Mouse (Mus musculus) ES-E14 (cell line): ENCODE results near the gene Clcnka. TPM values are rescaled to one million over a fixed set of nuclear protein-coding genes. Genes with fewer than 3 reads are reported as not detected.

ENCODE experiments used
- DNase-seq: peaks from one replicate; pipeline ENCODE4 v3.0.0-alpha.2; 2013; ENCODE audit warnings: low read depth, low spot score
- H3K27ac ChIP-seq: 2 replicates; pipeline ENCODE4 v1.5.1; 2012; ENCODE audit warnings: low read depth, mild to moderate bottlenecking, low read length, moderate library complexity, mixed read lengths; ENCODE audit not compliant: poor library complexity, insufficient read depth, severe bottlenecking
- H3K36me3 ChIP-seq: 2 replicates; pipeline ENCODE4 v1.6.1; 2012; ENCODE audit warnings: mild to moderate bottlenecking, low read length, moderate library complexity, mixed read lengths; ENCODE audit not compliant: control insufficient read depth, poor library complexity, insufficient read depth, severe bottlenecking
- H3K4me1 ChIP-seq, 2 experiments: fragments of 150-350 bp in 1 of 2; sonication (generic) in 1 of 2; 2 replicates each; pipeline ENCODE4 v1.6.1; 2012; ENCODE audit warnings: low read length in 2 of 2, mild to moderate bottlenecking in 1 of 2, mixed read lengths in 1 of 2; ENCODE audit not compliant: control insufficient read depth in 2 of 2, insufficient read depth in 2 of 2, poor library complexity in 1 of 2
- H3K4me3 ChIP-seq, 2 experiments: fragments of 150-350 bp in 1 of 2; sonication (generic) in 1 of 2; 2 replicates each; pipeline ENCODE4 v1.5.1; 2012; ENCODE audit warnings: low read length in 2 of 2, low read depth in 1 of 2, mild to moderate bottlenecking in 1 of 2, mixed read lengths in 1 of 2; ENCODE audit not compliant: insufficient read depth in 1 of 2, poor library complexity in 1 of 2, severe bottlenecking in 1 of 2
- H3K9ac ChIP-seq: 2 replicates; pipeline ENCODE4 v1.6.1; 2012; ENCODE audit warnings: low read depth, mild to moderate bottlenecking, low read length, mixed read lengths; ENCODE audit not compliant: poor library complexity, insufficient read depth, severe bottlenecking
- H3K9me3 ChIP-seq: fragments of 150-350 bp; sonication (generic); 2 replicates; pipeline ENCODE4 v1.6.1; 2012; ENCODE audit warnings: low read depth, mild to moderate bottlenecking, low read length; ENCODE audit not compliant: control insufficient read depth, insufficient read depth
- CHD2 ChIP-seq: IDR thresholded peaks from 2 replicates; pipeline ENCODE4 v1.6.1; 2014; ENCODE audit warnings: mild to moderate bottlenecking, low read depth, low read length, inconsistent platforms
- HCFC1 ChIP-seq: IDR thresholded peaks from 2 replicates; pipeline ENCODE4 v1.6.1; 2012; ENCODE audit warnings: low read length, inconsistent platforms, borderline replicate concordance; ENCODE audit not compliant: insufficient read depth
- MAFK ChIP-seq: IDR thresholded peaks from 2 replicates; pipeline ENCODE4 v1.6.1; 2014; ENCODE audit warnings: mild to moderate bottlenecking, low read depth, low read length, inconsistent platforms; ENCODE audit not compliant: insufficient read depth
- ZC3H11A ChIP-seq: IDR thresholded peaks from 2 replicates; pipeline ENCODE4 v1.6.1; 2012; ENCODE audit warnings: low read depth, mild to moderate bottlenecking, inconsistent platforms, low read length, borderline replicate concordance
- ZNF384 ChIP-seq: IDR thresholded peaks from 2 replicates; pipeline ENCODE4 v1.6.1; 2012; ENCODE audit warnings: low read depth, low read length, inconsistent platforms
- in situ Hi-C, 2 experiments: fragments of 600-800 bp; cut with MboI; formaldehyde crosslinking; loops; one replicate each; pipeline ENCODE4 v1.15.1; 2025; ENCODE audit warnings: low sequenced_read_pairs in 2 of 2, inconsistent platforms in 1 of 2; ENCODE audit not compliant: unreplicated experiment in 2 of 2
- total RNA-seq: library from RNA; depleted of rRNA; stranded (reverse); fragments of 300-350 nt; gene quantifications from 2 replicates; pipeline ENCODE4 v1.2.3, GENCODE M21; 2012

Gene Clcnka
- total RNA-seq, 1 experiment, result 0.62 TPM

DNA sequence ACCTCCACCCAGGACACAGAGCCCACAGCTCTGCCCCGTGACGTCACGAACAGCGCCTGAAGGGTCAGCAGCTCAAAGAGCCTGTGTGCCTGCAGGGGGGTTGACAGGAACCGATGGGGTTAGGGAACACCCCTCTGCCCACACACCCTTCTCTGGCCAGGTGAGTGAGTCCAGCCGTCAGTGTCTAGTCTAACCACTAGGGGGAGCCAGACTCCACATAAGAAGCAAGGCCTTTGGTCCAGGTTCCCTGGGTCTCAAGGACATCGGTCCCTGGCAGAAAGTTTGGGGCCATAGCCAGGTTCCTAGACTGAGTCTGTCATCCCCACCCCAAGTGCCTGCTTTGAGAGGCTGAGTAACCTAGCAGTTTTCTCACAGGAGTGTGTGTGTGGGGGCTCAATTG is 13.2 kb downstream of the Clcnka start:
- H3K27ac ChIP-seq, result no peak overlapping the region
- H3K36me3 ChIP-seq, result no peaks in the 10 kb centered on the region
- no peak overlapping the region for H3K4me3 ChIP-seq
- no peaks in the 10 kb centered on the region for H3K9me3 ChIP-seq
- TF ChIP-seq ZC3H11A (peak; percentile 41; the same call in 1 of the 2 replicates), CHD2 (no peak), ZNF384 (peak; percentile 54; the same call in 1 of the 2 replicates), HCFC1 (no peak), MAFK (no peak)
- in situ Hi-C loops, result no loop called here
- H3K9ac ChIP-seq, result no peak overlapping the region
- H3K4me1 ChIP-seq, result peaks cover 1 to 16% of the 10 kb centered on the region in 2 experiments; a peak in 3 of 4 replicates
- peak; percentile 83 for DNase-seq

DNA sequence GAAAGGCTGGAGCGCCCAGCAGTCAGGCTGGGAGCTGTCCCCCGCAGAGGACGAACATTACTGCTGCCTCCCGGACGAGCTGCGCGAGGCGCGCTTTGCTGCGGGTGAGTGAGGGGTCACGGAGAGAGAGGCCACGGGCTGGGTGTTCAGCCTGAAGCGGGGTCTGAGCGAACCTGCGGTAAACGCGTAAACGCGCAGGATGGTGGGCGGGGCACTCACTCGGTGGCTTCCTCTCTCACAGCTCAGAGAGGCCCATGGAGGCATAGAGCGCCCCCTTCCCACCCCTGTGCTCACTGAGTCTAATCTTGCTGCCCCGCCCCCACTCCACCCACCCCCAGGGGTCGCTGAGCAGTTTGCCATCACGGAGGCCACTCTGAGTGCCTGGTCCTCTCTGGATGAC is 16.1 kb downstream of the Clcnka start:
- DNase-seq, result no peak
- TF ChIP-seq MAFK (no peak), ZC3H11A (no peak), CHD2 (no peak), ZNF384 (no peak), HCFC1 (no peak)
- H3K27ac ChIP-seq, result no peak overlapping the region
- H3K4me1 ChIP-seq, result peaks cover 1 to 10% of the 10 kb centered on the region in 2 experiments; a peak in 3 of 4 replicates
- H3K9ac ChIP-seq, result no peak overlapping the region
- no peak overlapping the region for H3K4me3 ChIP-seq
- no peaks in the 10 kb centered on the region for H3K9me3 ChIP-seq
- H3K36me3 ChIP-seq, result no peaks in the 10 kb centered on the region
- in situ Hi-C loops, result no loop called here

DNA sequence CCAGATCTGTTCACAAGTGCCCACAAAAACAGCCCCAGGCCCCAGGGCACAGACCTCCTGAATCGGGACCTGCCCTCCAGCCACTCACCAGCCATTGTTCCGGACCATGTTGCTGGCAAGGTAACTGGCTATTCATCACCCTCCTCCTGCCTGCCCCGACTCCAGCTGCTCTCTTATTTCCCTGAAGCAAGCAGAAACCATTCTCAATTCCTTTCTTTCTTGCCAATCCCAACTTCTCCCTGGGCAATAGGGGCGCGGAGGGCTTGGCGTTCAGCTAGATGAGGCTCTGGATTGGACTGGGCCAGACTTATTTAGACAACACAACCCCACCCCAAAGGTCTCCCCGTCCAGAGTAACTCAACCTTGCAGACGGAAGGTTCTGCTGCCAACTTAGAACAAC is 18.9 kb downstream of the Clcnka start:
- in situ Hi-C loops, result no loop called here
- TF ChIP-seq MAFK (no peak), CHD2 (no peak), HCFC1 (no peak), ZC3H11A (no peak), ZNF384 (no peak)
- no peak overlapping the region for H3K27ac ChIP-seq

DNA sequence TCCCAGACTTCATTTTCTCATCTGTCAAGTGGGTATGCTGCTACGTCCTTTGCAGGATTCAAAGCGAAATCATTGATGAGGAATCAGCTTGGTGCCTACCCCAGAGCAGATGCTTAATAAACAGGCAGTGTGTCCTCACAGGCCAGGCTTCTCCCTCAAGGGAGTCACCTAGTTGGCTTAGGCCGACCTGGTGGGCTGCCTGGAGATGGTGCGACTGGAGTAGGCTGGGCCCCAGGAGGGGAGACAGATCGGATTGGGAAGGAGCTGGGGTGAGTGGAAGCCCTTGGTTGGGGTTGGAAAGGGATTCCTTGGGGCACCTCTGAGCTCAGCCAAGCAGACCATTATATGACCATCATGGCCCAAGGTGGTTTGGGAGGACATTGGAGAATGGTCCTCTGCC is 26.1 kb downstream of the Clcnka start:
- no peaks in the 10 kb centered on the region for H3K9me3 ChIP-seq
- in situ Hi-C loops, result no loop called here

More for the DNA sequence above, 18.9 kb downstream of the Clcnka start:
- H3K36me3 ChIP-seq, result no peaks in the 10 kb centered on the region
- H3K4me1 ChIP-seq, result peaks cover 1 to 10% of the 10 kb centered on the region in 2 experiments; a peak in 3 of 4 replicates
- H3K9ac ChIP-seq, result no peak overlapping the region
- no peaks in the 10 kb centered on the region for H3K9me3 ChIP-seq
- DNase-seq, result no peak
- no peak overlapping the region for H3K4me3 ChIP-seq

More for the DNA sequence above, 26.1 kb downstream of the Clcnka start:
- H3K27ac ChIP-seq, result no peak overlapping the region
- no peak for DNase-seq
- H3K4me1 ChIP-seq, result peaks cover 0 to 4% of the 10 kb centered on the region in 2 experiments; a peak in 1 of 4 replicates
- TF ChIP-seq ZNF384, result no peak
- TF ChIP-seq ZC3H11A, result no peak
- TF ChIP-seq CHD2, result no peak
- H3K36me3 ChIP-seq, result no peaks in the 10 kb centered on the region
- H3K9ac ChIP-seq, result no peak overlapping the region
- no peak overlapping the region for H3K4me3 ChIP-seq
